Mouse (Mus musculus): ENCODE measurements around the gene Myof.

DNA sequence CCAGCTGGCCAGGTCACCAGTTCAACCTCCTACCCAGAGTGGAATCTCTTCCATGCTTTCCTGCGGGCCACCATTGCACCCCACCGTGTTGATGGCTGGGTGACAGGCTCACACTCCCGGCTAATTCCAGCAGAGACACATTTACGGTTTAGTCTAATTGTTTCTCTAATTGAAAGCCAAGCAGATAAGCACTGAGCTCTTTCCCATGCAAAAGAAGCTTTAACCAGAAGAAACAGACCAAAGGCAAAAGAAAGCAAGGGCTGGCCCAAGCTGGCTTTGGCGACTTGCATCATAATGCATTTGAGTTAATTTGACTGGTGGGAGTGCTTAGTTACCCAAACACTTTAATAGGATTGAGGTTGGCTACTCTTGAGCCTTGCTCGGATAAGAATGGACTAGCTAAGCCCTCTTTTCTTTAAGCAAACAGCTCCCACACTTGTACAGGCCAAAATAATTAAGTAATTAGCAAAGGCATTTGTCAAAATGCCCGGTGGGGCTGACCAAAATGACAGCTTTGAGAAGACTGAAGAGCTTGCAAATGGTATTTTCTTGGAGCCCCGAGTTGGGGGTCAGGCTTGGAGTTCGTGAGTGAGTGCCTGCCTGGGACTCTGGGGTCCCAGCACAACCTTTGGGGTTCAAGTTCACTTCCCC lies 161.8 kb downstream of the Myof start:
- TF ChIP-seq CTCF (IDR thresholded peaks at IDR 0.05): no peak
- no peak for TF ChIP-seq EP300 (IDR thresholded peaks at IDR 0.05)
